Mouse (Mus musculus) small intestine, adult 10 weeks (tissue): ENCODE measurements around the gene Nedd8. TPM values are rescaled to one million over a fixed set of nuclear protein-coding genes. Genes with fewer than 3 reads are reported as not detected.

Experiments used
- polyA plus RNA-seq: library from polyadenylated mRNA; stranded (reverse); fragments of 350-450 nt; fragmentation: Illumina TruSeq; extraction: RNeasy Lipid Tissue Mini Kit (QIAGEN cat#74804); gene quantifications from one replicate; pipeline ENCODE4 v1.2.3, GENCODE M21; 2014; ENCODE audit warnings: low replicate concordance

Gene Nedd8
- 16.8 TPM for polyA plus RNA-seq

GRCm38 (mm10) chr14:55671833-55672740 is at the start of gene Nedd8, which contains the start of gene Gmpr2:
Gene Nedd8 (minus strand): TSS chr14:55672124.
Gene Gmpr2 (plus strand): TSS chr14:55671941.

GRCm38 (mm10) chr14:55713729-55714122 is 41.8 kb upstream of the Nedd8 start, which contains the start of gene Tgm1:
Gene Tgm1 (minus strand): TSS chr14:55713926.

GRCm38 (mm10) chr14:55681160-55682117 is 9.5 kb upstream of the Nedd8 start, which contains the start of gene Tinf2:
Gene Tinf2 (minus strand): TSS chr14:55681820.

GRCm38 (mm10) chr14:55659960-55660573 is 11.9 kb downstream of the Nedd8 start, which contains the start of gene Mdp1:
Gene Mdp1 (minus strand): TSS chr14:55660508.

GRCm38 (mm10) chr14:55649884-55650283 is 22.0 kb downstream of the Nedd8 start, which contains the start of gene Tssk4:
Gene Tssk4 (plus strand): TSS chr14:55650184.

GRCm38 (mm10) chr14:55643060-55643907 is 28.6 kb downstream of the Nedd8 start, which contains the start of gene Tm9sf1:
Gene Tm9sf1 (minus strand): TSS chr14:55643806.

GRCm38 (mm10) chr14:55637795-55638194 is 34.1 kb downstream of the Nedd8 start, which contains the start of gene Gm49378:
Gene Gm49378 (minus strand): TSS chr14:55637895.

GRCm38 (mm10) chr14:55635523-55636007 is 36.4 kb downstream of the Nedd8 start, which contains the start of gene Ipo4:
Gene Ipo4 (minus strand): TSS chr14:55635957.

GRCm38 (mm10) chr14:55617822-55618221 is 54.1 kb downstream of the Nedd8 start, which contains the start of gene Rec8:
Gene Rec8 (plus strand): TSS chr14:55618037.

Other genes with a start within 250 kb of the Nedd8 start
- 120 TPM for gene Dhrs4, start 193.4 kb downstream of the Nedd8 start, polyA plus RNA-seq
- not detected for gene Carmil3, start 181.5 kb downstream of the Nedd8 start, polyA plus RNA-seq
- not detected for gene Cpne6, start 161.7 kb downstream of the Nedd8 start, polyA plus RNA-seq
- not detected for gene Nrl, start 147.1 kb downstream of the Nedd8 start, polyA plus RNA-seq
- gene Pck2, start 131.9 kb downstream of the Nedd8 start, polyA plus RNA-seq, result 3.2 TPM
- gene Dcaf11, start 112.1 kb downstream of the Nedd8 start, polyA plus RNA-seq, result 15.6 TPM
- not detected for gene A730061H03Rik, start 111.7 kb downstream of the Nedd8 start, polyA plus RNA-seq
- gene Fitm1, start 96.5 kb downstream of the Nedd8 start, polyA plus RNA-seq, result not detected
- gene Psme1, start 94.0 kb downstream of the Nedd8 start, polyA plus RNA-seq, result 223 TPM
- gene Emc9, start 86.8 kb downstream of the Nedd8 start, polyA plus RNA-seq, result 10.6 TPM
- 276 TPM for gene Psme2, start 81.0 kb downstream of the Nedd8 start, polyA plus RNA-seq
- 4.8 TPM for gene Rnf31, start 80.4 kb downstream of the Nedd8 start, polyA plus RNA-seq
- 60.3 TPM for gene Irf9, start 68.6 kb downstream of the Nedd8 start, polyA plus RNA-seq
- gene Rec8, start 54.1 kb downstream of the Nedd8 start, polyA plus RNA-seq, result 2.0 TPM
- 1.1 TPM for gene Ipo4, start 36.2 kb downstream of the Nedd8 start, polyA plus RNA-seq
- gene Gm49378, start 34.2 kb downstream of the Nedd8 start, polyA plus RNA-seq, result 0.89 TPM
- gene Tm9sf1, start 28.3 kb downstream of the Nedd8 start, polyA plus RNA-seq, result 46.5 TPM
- not detected for gene Tssk4, start 21.9 kb downstream of the Nedd8 start, polyA plus RNA-seq
- gene Mdp1, start 11.6 kb downstream of the Nedd8 start, polyA plus RNA-seq, result 29.1 TPM
- gene Gmpr2, start 183 bp downstream of the Nedd8 start, polyA plus RNA-seq, result 19.7 TPM
- 15.6 TPM for gene Tinf2, start 9.7 kb upstream of the Nedd8 start, polyA plus RNA-seq
- gene Tgm1, start 41.8 kb upstream of the Nedd8 start, polyA plus RNA-seq, result not detected
- 0.33 TPM for gene Rabggta, start 50.1 kb upstream of the Nedd8 start, polyA plus RNA-seq
- gene Dhrs1, start 73.6 kb upstream of the Nedd8 start, polyA plus RNA-seq, result 110 TPM
- 4.2 TPM for gene Nop9, start 73.6 kb upstream of the Nedd8 start, polyA plus RNA-seq
- 9.8 TPM for gene Cideb, start 86.3 kb upstream of the Nedd8 start, polyA plus RNA-seq
- 3.6 TPM for gene Ltb4r2, start 89.3 kb upstream of the Nedd8 start, polyA plus RNA-seq
- not detected for gene Ltb4r1, start 93.8 kb upstream of the Nedd8 start, polyA plus RNA-seq
- gene Adcy4, start 112.0 kb upstream of the Nedd8 start, polyA plus RNA-seq, result 0.15 TPM
- gene Ripk3, start 116.7 kb upstream of the Nedd8 start, polyA plus RNA-seq, result 1.9 TPM
- gene Nfatc4, start 151.0 kb upstream of the Nedd8 start, polyA plus RNA-seq, result 0.52 TPM
- gene Nynrin, start 181.9 kb upstream of the Nedd8 start, polyA plus RNA-seq, result 0.15 TPM
- 0.15 TPM for gene Cbln3, start 212.3 kb upstream of the Nedd8 start, polyA plus RNA-seq
- gene Khnyn, start 212.8 kb upstream of the Nedd8 start, polyA plus RNA-seq, result 37.8 TPM
- 7.4 TPM for gene Sdr39u1, start 228.2 kb upstream of the Nedd8 start, polyA plus RNA-seq